Mouse (Mus musculus): ENCODE data around the gene Wfdc9.

Wfdc9 gene

GRCm38 (mm10) chr2:164656483-164656882 lies at the start of gene Wfdc9:
Wfdc9 (minus strand) TSS chr2:164656583.
- DNase-seq: no peak

GRCm38 (mm10) chr2:164705991-164706390 lies 49.6 kb upstream of the Wfdc9 start:
- DNase-seq: no peak

GRCm38 (mm10) chr2:164705328-164705727 lies 48.9 kb upstream of the Wfdc9 start:
- no peak for DNase-seq

DNA sequence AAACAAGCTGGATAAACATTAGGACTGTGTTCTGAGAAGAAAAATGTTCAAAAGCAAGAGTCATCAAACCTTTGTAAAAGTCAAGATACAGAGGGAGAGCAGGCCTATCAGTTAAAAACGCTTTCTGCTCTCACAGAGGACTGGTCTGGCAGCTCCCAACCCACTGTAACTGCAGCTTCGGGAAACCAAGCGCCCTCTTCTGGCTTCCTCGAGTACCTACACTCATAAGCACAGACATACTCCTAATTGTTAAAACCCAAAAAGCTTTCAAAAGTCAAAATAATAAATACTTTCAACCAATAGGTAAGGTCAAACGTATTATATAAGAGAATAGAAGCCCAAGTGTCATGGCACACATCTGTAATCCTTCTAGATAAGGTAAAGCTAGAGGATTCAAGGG lies 47.9 kb upstream of the Wfdc9 start:
- DNase-seq: no peak

- no peak for DNase-seq
Measured at GRCm38 (mm10) chr2:164701761-164702160, 45.4 kb upstream of the Wfdc9 start.

DNA sequence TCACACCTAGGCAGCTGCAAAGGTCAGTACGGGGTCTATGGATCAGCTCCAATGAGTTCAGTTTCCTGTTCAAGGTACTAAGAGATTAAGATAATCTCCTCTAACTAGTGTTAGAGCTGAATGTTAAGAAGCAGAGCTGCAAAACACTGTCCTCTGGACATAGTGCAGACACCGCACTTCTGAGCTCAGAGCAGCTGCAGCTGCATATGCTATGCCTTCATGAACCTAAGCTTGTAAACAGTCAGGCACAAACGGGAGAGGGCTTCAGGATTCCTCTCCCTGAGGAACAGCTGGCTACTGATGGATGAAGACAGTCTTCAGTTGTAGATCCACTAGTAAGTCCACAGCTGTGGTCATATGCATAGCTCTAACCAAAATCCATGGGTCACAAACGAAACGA lies 44.6 kb upstream of the Wfdc9 start:
- DNase-seq: no peak

- no peak for DNase-seq
Measured at GRCm38 (mm10) chr2:164698201-164698600, 41.8 kb upstream of the Wfdc9 start, which contains the start of gene Spint4. Spint4 (plus strand) TSS chr2:164698501.

DNA sequence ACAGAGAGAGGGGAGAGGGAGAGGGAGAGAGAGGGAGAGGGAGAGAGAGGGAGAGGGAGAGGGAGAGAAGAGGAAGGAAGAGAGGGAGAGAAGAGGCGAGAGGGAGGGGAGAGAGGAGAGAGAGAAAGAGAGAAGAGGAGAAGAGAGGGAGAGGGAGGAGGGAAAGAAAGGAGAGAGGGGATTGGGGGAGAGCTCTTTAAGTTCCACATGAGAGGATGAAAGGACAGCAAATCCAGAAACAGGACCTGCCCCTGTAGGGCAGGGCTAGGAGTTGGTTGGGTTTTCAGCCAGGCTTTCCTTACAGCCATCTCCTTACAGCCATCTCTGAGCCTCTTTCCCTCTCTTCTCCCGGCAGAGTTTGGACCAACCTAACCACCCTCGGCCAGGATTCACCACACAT lies 28.4 kb upstream of the Wfdc9 start, which contains the start of gene Wfdc13:
Wfdc13 (plus strand) TSS at position 301 of the 400 bp plus-strand sequence.
- DNase-seq: no peak

- DNase-seq: no peak
Measured at GRCm38 (mm10) chr2:164679906-164680305, 23.5 kb upstream of the Wfdc9 start.

DNA sequence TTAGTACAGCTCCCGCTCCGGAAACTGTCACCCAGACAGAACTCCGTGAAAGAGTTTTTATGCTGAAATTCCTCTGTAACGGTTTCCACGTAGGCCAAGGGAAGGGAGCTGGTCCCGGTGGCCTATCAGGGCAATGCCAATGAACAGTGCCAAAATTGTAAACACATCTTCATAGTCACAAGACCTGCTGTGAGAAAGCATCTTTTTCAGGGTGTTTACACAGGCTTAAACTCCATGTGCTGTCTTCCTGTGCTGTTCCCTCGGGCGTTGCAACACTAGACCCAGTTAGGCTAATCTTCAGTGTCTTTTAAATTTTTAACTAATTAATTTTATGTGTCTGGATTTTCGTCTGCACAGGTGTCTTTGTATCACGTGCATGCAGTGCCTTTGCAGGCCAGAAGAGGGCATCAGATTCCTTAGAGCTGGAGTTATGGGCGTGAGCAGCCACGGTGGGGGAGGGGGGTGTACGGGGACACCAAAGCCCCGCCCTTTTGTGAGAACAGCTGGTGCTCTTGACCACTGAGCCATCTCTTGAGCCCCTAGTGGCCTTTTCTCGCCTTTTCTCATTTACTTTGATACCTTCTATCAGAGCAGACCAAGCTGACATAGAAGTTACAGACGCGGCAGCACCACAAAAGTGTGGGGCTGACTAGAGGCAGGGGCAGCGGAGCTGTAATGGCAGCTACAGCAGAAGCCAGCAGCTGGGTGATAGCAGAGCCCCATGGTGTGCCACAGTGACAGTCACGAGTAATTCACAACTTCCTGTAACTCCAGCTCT lies 22.7 kb upstream of the Wfdc9 start:
- DNase-seq: peak; percentile 44

- DNase-seq: no peak
Measured at GRCm38 (mm10) chr2:164676916-164677685, 20.7 kb upstream of the Wfdc9 start.

GRCm38 (mm10) chr2:164676103-164676502 lies 19.7 kb upstream of the Wfdc9 start:
- no peak for DNase-seq

- DNase-seq: no peak
Measured at GRCm38 (mm10) chr2:164673987-164674386, 17.6 kb upstream of the Wfdc9 start, which contains the start of gene Wfdc11. Wfdc11 (minus strand) TSS chr2:164674087.

- DNase-seq: no peak
Measured at GRCm38 (mm10) chr2:164670938-164671337, 14.6 kb upstream of the Wfdc9 start.

DNA sequence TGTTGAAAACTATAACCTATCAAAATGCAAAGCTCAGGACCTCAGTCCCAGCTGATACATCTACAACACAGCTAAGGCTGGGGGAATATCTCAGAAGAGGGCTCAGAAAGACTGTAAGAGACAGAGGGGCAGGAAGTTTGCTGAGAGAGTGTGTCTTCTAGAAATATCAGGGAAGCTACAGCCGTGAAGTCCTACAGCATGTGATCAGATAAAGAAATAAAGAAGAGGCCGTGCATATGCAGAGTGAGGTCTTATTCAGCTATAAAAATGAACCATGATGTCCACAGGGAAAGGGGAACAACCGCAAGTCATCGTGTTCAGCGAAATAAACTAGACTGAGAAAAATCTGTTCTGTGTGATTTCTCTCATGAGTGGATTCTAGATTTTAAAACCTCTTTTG lies 13.9 kb upstream of the Wfdc9 start:
- no peak for DNase-seq

DNA sequence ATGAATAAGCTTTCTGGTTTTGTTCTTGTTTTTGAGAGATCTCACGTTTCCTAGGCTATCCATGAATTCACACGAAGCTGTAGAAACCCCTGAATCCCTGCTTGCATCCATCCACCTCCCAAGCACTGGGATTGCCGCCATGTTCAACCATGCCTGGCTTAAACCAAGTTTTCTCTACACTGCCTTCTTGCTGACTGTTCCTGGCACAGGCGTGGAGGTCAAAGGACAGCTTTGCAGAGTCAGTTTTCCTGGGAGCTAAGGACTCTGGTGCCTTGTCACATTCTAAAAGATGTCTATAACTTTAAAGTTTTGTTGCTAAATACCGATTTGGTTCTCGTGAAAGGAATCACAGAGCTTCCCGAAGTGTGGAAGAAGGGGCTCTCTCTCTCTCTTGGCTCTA lies 8.5 kb upstream of the Wfdc9 start:
- DNase-seq: no peak

DNA sequence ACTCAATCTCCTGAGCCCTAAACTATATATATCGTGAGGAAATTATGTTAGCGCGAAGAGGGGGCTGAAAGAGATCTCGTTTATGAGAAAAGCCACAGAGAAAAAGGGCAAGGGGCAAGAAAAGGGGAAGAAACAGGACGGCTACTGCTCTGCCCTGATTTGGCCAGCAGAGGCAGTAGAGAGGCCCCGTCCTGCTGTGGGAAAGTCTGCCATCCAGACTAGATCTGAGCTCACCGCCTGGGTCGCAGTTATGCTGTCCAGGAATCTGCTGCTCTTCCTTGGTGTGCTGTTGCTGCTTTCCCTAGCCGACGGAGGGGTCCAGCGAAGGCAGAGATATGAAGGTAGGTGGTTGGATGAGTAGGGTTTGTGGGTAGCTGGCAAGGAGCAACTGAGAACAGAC lies 525 bp downstream of the Wfdc9 start, which contains the start of gene Wfdc10:
Wfdc10 (plus strand) TSS at position 189 of the 400 bp plus-strand sequence.
- no peak for DNase-seq

- no peak for DNase-seq
Measured at GRCm38 (mm10) chr2:164641881-164642673, 14.3 kb downstream of the Wfdc9 start.

DNA sequence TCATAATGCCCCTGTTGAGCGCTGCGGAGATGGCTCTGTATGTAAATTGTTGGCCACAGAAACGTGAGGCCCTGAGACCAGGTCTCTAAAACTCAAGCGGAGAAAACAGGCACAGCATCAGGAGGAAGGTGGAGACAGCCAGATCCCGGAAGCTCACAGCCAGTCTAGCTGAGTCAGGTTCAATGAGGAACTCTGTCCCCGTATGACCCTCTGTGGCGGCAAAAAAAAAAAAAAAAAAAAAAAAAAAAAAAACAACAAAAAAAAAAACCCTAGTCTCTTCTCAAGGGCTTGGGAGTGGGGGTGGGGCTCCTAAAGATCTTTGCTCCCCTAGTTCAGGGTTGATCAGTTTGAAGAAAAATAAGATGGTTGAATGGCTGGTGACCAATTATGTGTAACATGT lies 15.3 kb downstream of the Wfdc9 start:
- no peak for DNase-seq

- no peak for DNase-seq
Measured at GRCm38 (mm10) chr2:164638696-164639095, 17.7 kb downstream of the Wfdc9 start, which contains the start of gene Wfdc16. Wfdc16 (minus strand) TSS chr2:164638796.

- no peak for DNase-seq
Measured at GRCm38 (mm10) chr2:164635266-164635665, 21.1 kb downstream of the Wfdc9 start.

- no peak for DNase-seq
Measured at GRCm38 (mm10) chr2:164621775-164622174, 34.6 kb downstream of the Wfdc9 start.

- DNase-seq: no peak
Measured at GRCm38 (mm10) chr2:164619050-164619449, 37.3 kb downstream of the Wfdc9 start.
